Comparison of ENCODE assay signal across 29 mouse cellular contexts in the genomic region with DNA sequence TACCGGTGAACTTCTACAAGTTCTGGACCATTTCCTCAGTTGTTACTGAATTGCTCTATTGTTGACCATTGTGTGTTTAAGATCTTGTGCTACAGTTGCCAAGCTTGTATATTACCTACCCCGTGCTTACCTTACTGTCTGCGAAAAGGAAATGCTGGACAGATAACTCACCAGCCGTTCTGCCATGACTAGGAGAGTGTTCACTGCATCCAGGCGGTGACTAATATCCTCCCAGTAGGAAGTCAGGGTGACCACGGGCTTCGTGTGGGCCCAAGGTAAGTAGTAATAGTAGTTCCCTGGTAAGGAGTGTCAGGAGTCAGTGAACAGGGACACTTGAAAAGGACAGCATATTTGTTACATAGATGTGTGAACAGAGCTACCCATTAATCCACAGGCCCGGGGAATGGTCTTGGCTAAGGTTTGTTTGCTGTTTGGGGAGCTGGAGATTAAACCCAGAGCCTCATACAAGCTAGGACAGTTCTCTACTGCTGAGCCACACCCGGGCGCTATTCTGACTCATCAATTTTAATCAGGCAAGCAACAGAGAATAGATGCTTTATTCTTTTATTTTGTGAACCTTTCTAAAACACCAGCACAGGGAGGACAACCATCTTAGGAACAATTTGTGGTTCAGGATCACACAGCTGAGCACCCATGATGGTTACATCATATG.
DNase-seq lines count a peak whose midpoint lies in the region; TF ChIP-seq lines count a peak whose summit lies in the region.
"Had no signal": no experiment of that assay in that cellular context is flagged by ENCODE, and none has a peak within 500 bp of the region (broad histone marks: within the 10 kb centered on the region; RNA-seq: fewer than 3 reads in every experiment).

No protein-coding gene starts in this region.

- peak; percentile 80 for DNase-seq in heart, adult 11 months
- DNase-seq in heart, postnatal 10 days: no peak
- DNase-seq in MN1 (ENCODE audit: low spot score): peak; percentile 6
- peak; percentile 23 for DNase-seq in fibroblast of lung, adult 2 months (ENCODE audit: low read depth)
- no peak for DNase-seq in left cerebral cortex, adult 2 months (ENCODE audit: extremely low spot score in 1 of 2, low spot score in 2 of 2)
- no peak for DNase-seq in kidney, adult 9 months
- DNase-seq in layer of hippocampus, adult 11-12 months (ENCODE audit: low spot score): no peak
- DNase-seq: adrenal gland, adult 2 months; adrenal gland, postnatal 36 days; cerebellum, adult 18-20 months; cerebellum, postnatal 10 days; gastrocnemius, postnatal 14 days; heart, postnatal 36 days; kidney, adult 8-10 months; kidney, postnatal 14 days; liver, postnatal 0 days; lung, postnatal 36 days; right cerebral cortex, postnatal 25 days; thymus, adult 2 months; thymus, postnatal 4 days had no signal

- intact Hi-C loops in heart, postnatal 10 days (cut with DNase I): loop anchor here (5.0 kb wide), 2 partner anchors 243 to 393 kb away; no protein-coding TSS in a partner anchor
- intact Hi-C loops in left cerebral cortex, adult 2 months (cut with DNase I): no loop called here

- no peak for TF ChIP-seq CTCF in left cerebral cortex, adult 2 months (IDR thresholded peaks at IDR 0.05)

- H3K27ac ChIP-seq in left cerebral cortex, adult 2 months: no peak overlapping the region
- H3K27ac ChIP-seq: heart, embryonic 10.5 days; heart, embryonic 15.5 days; hindbrain, embryonic 12.5 days; hindbrain, postnatal 0 days; intestine, embryonic 15.5 days; limb, embryonic 13.5 days; liver, embryonic 12.5 days; neural tube, embryonic 13.5 days; stomach, embryonic 15.5 days had no signal

- no peak overlapping the region for H3K4me3 ChIP-seq in left cerebral cortex, adult 2 months
- H3K4me3 ChIP-seq: heart, embryonic 10.5 days; heart, embryonic 15.5 days; hindbrain, embryonic 12.5 days; intestine, embryonic 15.5 days; limb, embryonic 13.5 days; liver, embryonic 12.5 days; neural tube, embryonic 13.5 days; stomach, embryonic 15.5 days had no signal

Comparison
In these comparisons a context has a peak if more than half of its experiments do, and no peak if none do; other contexts are left out.
1. DNase-seq: peak in heart, adult 11 months (single experiment), MN1 (single experiment) and fibroblast of lung, adult 2 months (single experiment); none in heart, postnatal 10 days (0 of 2), left cerebral cortex, adult 2 months (0 of 2), kidney, adult 9 months (single experiment) and layer of hippocampus, adult 11-12 months (single experiment).